Mouse (Mus musculus): Measurements from ENCODE around the gene Nhsl2. TPM values are rescaled to one million over a fixed set of nuclear protein-coding genes. Genes with fewer than 3 reads are reported as not detected.

Gene Nhsl2
- polyA plus RNA-seq, 1 experiment, result not detected

DNA sequence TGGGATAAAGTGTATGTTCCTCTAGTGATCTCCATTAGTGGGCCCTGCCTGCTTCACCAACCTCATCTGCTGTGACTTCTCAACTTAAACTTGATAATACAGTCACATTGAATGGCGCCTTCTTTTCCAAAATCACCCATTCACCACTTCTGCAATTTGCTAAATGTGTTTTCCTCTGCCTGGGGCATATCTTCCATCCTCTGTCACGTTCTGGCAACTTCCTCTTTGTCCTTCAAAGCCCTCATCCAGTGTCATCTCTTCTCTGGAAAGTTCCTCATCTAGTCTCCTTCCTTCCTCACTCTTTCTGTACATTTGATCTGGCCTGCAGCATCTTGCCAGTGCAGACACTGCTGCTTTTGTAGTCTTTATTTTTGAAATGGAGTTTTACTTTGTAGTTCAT, 158.8 kb downstream of the Nhsl2 start:
- TF ChIP-seq POLR2A (IDR thresholded peaks at IDR 0.05; ENCODE audit: insufficient read depth, low read depth, low read length), result no peak
- H3K4me1 ChIP-seq (ENCODE audit: control insufficient read depth, insufficient read depth, low read length), result peaks cover 13% of the 10 kb centered on the region; the same call in 1 of the 2 replicates
- H3K4me3 ChIP-seq (ENCODE audit: insufficient read depth, low read depth, low read length), result no peak overlapping the region
- WGBS, result 71% methylated on average over 2 of the region's 2 CpGs
- no peak overlapping the region for H3K27ac ChIP-seq (ENCODE audit: insufficient read depth, low read depth, low read length)

DNA sequence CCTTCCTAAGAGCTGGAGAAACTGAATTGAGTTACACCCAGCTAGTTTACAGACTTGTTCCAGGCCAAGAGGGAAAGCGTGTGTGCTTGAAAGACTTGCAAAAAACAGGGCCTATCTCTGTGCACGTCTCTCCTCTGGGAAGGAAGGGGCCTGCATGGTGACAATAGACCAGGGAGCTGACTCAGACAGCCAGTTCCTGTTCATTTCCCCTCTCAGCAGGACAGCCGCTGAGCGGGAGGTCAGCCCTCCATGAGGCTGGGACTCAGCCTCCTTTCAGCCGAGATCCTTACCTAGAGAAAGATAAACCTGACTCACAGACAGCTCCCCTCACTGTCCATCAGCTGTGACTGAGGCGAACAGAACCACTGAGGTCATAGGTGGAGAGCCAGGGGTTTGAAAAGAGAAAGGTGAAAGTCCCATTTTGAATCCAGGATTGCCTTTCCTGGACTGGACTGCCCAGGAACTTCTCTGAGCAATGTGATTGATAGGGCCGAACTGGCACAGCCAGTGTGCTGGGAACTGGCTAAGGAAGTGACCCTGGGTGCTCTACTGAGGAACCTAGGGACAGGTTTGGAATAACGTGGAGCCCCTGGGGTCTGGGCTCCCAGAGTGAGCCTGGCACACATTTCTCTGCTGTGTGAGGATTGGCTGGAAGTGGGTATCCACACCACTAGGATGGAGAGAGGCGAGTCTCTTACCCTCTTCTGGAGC, 168.2 kb downstream of the Nhsl2 start:
- WGBS, result 49% methylated on average over 9 of the region's 9 CpGs
- Histone ChIP-seq H3K27ac (ENCODE audit: insufficient read depth, low read depth, low read length) (peak overlapping the region; percentile 46), H3K4me3 (ENCODE audit: insufficient read depth, low read depth, low read length) (no peak overlapping the region), H3K4me1 (ENCODE audit: control insufficient read depth, insufficient read depth, low read length) (peaks cover 29% of the 10 kb centered on the region)
- TF ChIP-seq CTCF (IDR thresholded peaks at IDR 0.05; ENCODE audit: insufficient read depth, low read depth, low read length) (no peak), POLR2A (IDR thresholded peaks at IDR 0.05; ENCODE audit: insufficient read depth, low read depth, low read length) (no peak)

DNA sequence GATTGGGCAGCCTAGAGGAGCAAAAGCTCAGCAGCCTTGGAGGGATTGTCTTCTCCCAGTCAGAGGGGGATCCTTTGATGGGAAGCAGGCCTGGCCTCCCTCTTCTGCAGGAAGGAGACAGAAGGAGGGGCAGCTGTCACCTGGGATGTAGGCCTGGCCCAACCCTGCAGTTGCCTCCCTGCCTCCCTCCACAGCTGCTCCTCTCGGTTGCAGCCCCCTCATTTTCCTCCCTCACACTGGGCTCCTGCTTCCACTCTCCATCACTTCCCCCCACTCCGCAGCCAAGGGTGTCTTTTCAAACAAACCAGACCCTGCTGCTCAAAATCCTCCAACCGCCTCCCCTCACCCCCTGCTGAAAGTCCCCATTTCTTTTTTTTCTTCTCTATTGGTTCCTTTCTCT, 169.7 kb downstream of the Nhsl2 start:
- peaks cover 29% of the 10 kb centered on the region for H3K4me1 ChIP-seq (ENCODE audit: control insufficient read depth, insufficient read depth, low read length)
- no peak overlapping the region for H3K4me3 ChIP-seq (ENCODE audit: insufficient read depth, low read depth, low read length)
- peak overlapping the region; percentile 85 for H3K27ac ChIP-seq (ENCODE audit: insufficient read depth, low read depth, low read length)
- WGBS, result 41% methylated on average over 3 of the region's 3 CpGs
- no peak for TF ChIP-seq CTCF (IDR thresholded peaks at IDR 0.05; ENCODE audit: insufficient read depth, low read depth, low read length)
- TF ChIP-seq POLR2A (IDR thresholded peaks at IDR 0.05; ENCODE audit: insufficient read depth, low read depth, low read length), result no peak

DNA sequence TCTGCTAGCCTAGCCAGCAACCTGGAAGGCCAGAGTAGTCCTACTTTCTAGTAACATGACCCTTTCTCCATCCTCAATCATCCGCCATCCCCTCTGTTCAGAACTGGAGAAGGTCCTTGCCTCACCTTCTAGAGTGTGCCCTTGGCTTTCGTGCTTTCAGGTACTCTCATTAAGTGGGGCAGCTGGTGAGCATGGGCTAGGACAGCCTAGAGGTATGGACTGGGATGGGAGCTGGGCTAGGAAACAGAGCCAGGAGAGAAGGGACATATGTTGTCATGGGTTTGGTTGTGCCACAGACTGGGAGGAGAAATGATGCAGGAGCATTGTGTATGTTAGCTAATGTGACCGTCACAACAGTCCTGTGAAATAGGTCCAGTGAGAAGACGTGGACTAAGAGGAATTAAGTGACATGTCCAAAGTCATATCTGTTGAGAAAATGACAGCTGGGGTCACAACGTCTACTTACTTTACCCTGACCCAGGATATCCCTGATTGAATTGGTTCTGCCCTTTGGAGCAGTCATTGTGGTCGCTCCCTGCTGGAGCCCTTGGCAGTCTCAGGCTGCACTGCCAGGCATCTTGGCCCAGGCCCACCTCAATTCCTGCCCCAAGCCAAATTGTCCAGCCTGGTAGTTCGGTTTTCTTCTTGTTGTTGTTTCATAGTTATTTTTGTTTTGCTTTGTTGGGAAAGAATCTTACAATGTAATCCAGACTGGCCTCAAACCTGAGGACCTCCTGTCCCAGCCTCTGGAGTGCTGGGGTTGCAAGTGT, 170.5 kb downstream of the Nhsl2 start:
- Histone ChIP-seq H3K4me1 (ENCODE audit: control insufficient read depth, insufficient read depth, low read length) (peaks cover 29% of the 10 kb centered on the region), H3K27ac (ENCODE audit: insufficient read depth, low read depth, low read length) (peak overlapping the region; percentile 74), H3K4me3 (ENCODE audit: insufficient read depth, low read depth, low read length) (no peak overlapping the region)
- 60% methylated on average over 7 of the region's 7 CpGs for WGBS
- TF ChIP-seq CTCF (IDR thresholded peaks at IDR 0.05; ENCODE audit: insufficient read depth, low read depth, low read length) (no peak), POLR2A (IDR thresholded peaks at IDR 0.05; ENCODE audit: insufficient read depth, low read depth, low read length) (no peak)

DNA sequence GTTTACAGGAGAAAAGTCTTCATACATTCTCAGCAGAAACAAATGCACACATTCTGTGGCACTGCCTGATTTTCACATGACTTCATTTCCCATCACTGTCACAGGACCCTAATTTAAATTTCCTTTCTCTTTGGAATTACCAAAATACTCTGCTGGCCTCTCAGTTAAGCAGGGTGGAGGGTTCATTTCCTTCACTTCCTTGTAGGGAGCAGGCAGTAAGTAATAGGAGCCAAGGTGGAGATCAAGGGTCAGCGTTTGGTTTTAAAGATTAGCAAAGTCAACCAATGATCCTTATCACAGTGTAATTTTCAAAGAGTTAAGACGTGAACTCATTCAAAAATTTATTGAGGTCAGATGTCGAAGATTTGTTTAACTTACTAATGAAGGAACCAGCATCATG, 175.8 kb downstream of the Nhsl2 start:
- Histone ChIP-seq H3K27ac (ENCODE audit: insufficient read depth, low read depth, low read length) (no peak overlapping the region), H3K4me1 (ENCODE audit: control insufficient read depth, insufficient read depth, low read length) (peaks cover 6% of the 10 kb centered on the region), H3K4me3 (ENCODE audit: insufficient read depth, low read depth, low read length) (no peak overlapping the region)
- TF ChIP-seq CTCF (IDR thresholded peaks at IDR 0.05; ENCODE audit: insufficient read depth, low read depth, low read length), result no peak
- TF ChIP-seq POLR2A (IDR thresholded peaks at IDR 0.05; ENCODE audit: insufficient read depth, low read depth, low read length), result no peak
- 80% methylated on average over 3 of the region's 3 CpGs for WGBS

DNA sequence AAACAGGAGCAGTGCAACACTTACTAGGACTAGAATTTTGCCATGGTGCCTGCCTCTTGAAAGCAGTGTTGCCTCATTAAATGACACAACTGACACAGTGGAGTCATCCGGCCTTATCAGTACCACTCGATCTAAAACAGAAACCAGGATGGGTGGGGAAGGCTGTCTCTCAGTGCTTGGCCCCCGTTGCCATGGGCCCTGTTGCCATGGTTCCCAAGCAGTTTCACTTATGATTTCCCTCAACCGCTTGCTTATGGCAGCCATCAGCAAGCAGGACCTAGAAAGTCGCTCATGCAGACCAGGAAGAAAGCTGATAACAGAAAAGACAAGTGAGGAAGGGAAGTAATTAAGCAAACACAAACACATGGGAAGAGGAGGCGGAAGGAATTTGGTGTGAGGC, 182.7 kb downstream of the Nhsl2 start:
- 53% methylated on average over 6 of the region's 6 CpGs for WGBS
- H3K4me1 ChIP-seq (ENCODE audit: control insufficient read depth, insufficient read depth, low read length), result peaks cover 7% of the 10 kb centered on the region
- no peak overlapping the region for H3K27ac ChIP-seq (ENCODE audit: insufficient read depth, low read depth, low read length)
- no peak overlapping the region for H3K4me3 ChIP-seq (ENCODE audit: insufficient read depth, low read depth, low read length)
- TF ChIP-seq POLR2A (IDR thresholded peaks at IDR 0.05; ENCODE audit: insufficient read depth, low read depth, low read length), result no peak
- TF ChIP-seq CTCF (IDR thresholded peaks at IDR 0.05; ENCODE audit: insufficient read depth, low read depth, low read length), result no peak

DNA sequence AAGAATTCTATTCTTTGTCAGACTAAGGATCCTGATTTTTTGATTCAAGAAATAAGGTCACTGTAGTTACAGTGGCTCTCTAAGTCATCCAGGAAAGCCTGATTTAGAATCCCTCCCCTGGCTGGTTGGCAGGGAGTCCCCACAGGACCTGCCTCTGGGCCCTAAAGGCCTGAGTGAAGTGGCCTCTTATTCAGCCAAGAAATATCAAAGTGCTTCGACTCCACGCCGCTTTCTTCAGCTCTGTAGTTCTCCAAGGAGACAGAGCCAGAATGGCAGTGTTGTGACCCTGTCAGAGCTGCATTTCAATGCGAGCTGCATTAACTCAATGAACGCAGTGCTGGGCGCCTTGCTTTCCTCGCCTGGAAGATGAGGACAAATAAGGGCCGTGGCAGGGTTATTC, 183.2 kb downstream of the Nhsl2 start:
- no peak for TF ChIP-seq POLR2A (IDR thresholded peaks at IDR 0.05; ENCODE audit: insufficient read depth, low read depth, low read length)
- TF ChIP-seq CTCF (IDR thresholded peaks at IDR 0.05; ENCODE audit: insufficient read depth, low read depth, low read length), result no peak
- Histone ChIP-seq H3K4me1 (ENCODE audit: control insufficient read depth, insufficient read depth, low read length) (peaks cover 8% of the 10 kb centered on the region), H3K27ac (ENCODE audit: insufficient read depth, low read depth, low read length) (no peak overlapping the region), H3K4me3 (ENCODE audit: insufficient read depth, low read depth, low read length) (no peak overlapping the region)
- 57% methylated on average over 8 of the region's 8 CpGs for WGBS

DNA sequence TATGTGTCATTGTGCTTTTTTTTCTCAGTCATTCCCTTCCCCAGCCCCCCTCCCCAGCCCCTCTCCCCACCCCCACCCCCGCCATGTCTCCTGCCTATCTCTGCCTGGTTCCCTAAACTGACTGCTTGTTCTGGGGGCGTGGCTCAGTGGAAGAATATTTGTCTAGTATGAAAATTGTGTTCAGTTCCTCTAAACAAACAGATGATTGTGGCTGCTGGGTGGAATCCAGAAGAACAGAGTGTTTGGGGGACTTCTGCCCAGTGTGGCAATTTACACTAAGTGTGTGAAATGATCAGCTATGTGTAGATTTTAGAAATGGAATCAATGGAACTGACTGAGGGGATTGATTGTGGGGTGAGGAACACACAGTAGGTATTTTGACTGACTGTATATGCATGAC, 184.4 kb downstream of the Nhsl2 start:
- 83% methylated on average over 2 of the region's 2 CpGs for WGBS
- Histone ChIP-seq H3K4me1 (ENCODE audit: control insufficient read depth, insufficient read depth, low read length) (peaks cover 11% of the 10 kb centered on the region), H3K27ac (ENCODE audit: insufficient read depth, low read depth, low read length) (no peak overlapping the region), H3K4me3 (ENCODE audit: insufficient read depth, low read depth, low read length) (no peak overlapping the region)
- TF ChIP-seq POLR2A (IDR thresholded peaks at IDR 0.05; ENCODE audit: insufficient read depth, low read depth, low read length), result no peak
- no peak for TF ChIP-seq CTCF (IDR thresholded peaks at IDR 0.05; ENCODE audit: insufficient read depth, low read depth, low read length)

DNA sequence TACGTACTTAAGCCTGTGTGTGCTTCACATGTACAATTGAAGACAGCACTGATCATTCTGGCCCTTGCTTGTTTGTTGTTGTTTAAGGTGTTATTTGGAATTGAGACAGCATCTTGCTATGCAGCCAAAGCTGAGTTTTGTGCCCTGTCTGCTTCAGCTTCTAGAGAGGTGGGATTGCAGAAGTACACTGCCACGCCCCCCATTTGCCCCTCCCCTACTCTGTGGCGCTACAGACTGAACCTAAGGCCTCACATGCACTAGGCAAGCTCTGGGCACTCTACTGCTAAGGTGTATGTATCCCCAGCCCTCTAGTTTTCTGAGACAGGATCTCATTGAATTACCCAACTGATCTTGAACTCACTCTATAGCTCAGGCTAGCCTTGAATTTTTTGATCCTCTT, 186.5 kb downstream of the Nhsl2 start:
- no peak overlapping the region for H3K27ac ChIP-seq (ENCODE audit: insufficient read depth, low read depth, low read length)
- TF ChIP-seq CTCF (IDR thresholded peaks at IDR 0.05; ENCODE audit: insufficient read depth, low read depth, low read length) (no peak), POLR2A (IDR thresholded peaks at IDR 0.05; ENCODE audit: insufficient read depth, low read depth, low read length) (no peak)
- no peak overlapping the region for H3K4me3 ChIP-seq (ENCODE audit: insufficient read depth, low read depth, low read length)
- WGBS, result 81% methylated on average over 3 of the region's 3 CpGs
- peaks cover 11% of the 10 kb centered on the region for H3K4me1 ChIP-seq (ENCODE audit: control insufficient read depth, insufficient read depth, low read length)
